Mouse (Mus musculus): ENCODE results near the gene Gm21627.
"Not testable (repeated sequence)": the region's sequence is repeated elsewhere in the genome, so short reads cannot be mapped to it uniquely, and the experiment has no call there.

Gene Gm21627

GRCm38 (mm10) chrY:63228127-63228526 lies at the start of gene Gm21627:
TSS of gene Gm21627 (plus strand) at chrY:63228427.
- CTCF ChIA-PET = not testable (repeated sequence)

Data from spleen, embryonic (tissue).